Mouse (Mus musculus) bone marrow macrophage, adult 2 months (primary cell): ENCODE data around the gene Wrap73. TPM values are rescaled to one million over a fixed set of nuclear protein-coding genes. Genes with fewer than 3 reads are reported as not detected.

Experiments used
- H3K27ac ChIP-seq: 2 replicates; pipeline ENCODE4 v1.5.1; 2012; ENCODE audit warnings: low read depth, low read length; ENCODE audit not compliant: insufficient read depth
- H3K4me1 ChIP-seq: 2 replicates; pipeline ENCODE4 v1.6.1; 2012; ENCODE audit warnings: low read length; ENCODE audit not compliant: control insufficient read depth, insufficient read depth
- H3K4me3 ChIP-seq: 2 replicates; pipeline ENCODE4 v1.5.1; 2012; ENCODE audit warnings: mild to moderate bottlenecking, low read length, moderate library complexity; ENCODE audit not compliant: insufficient read depth
- CTCF ChIP-seq: IDR thresholded peaks from 2 replicates; pipeline ENCODE4 v1.5.1; 2012; ENCODE audit warnings: low read depth, mild to moderate bottlenecking, low read length, moderate library complexity
- POLR2A ChIP-seq: IDR thresholded peaks from 2 replicates; pipeline ENCODE4 v1.6.1; 2012; ENCODE audit warnings: mild to moderate bottlenecking, low read depth, low read length, borderline replicate concordance
- polyA plus RNA-seq: library from polyadenylated mRNA; stranded (reverse); fragments of >200 nt; gene quantifications from 2 replicates; pipeline ENCODE4 v1.2.4, GENCODE M21; 2012; ENCODE audit not compliant: missing spikeins, insufficient read depth, insufficient read length

Gene Wrap73
- polyA plus RNA-seq, 1 experiment, result 10.0 TPM

GRCm38 (mm10) chr4:154134803-154135202 is 7.4 kb upstream of the Wrap73 start:
- Histone ChIP-seq H3K4me3 (no peak overlapping the region), H3K4me1 (no peaks in the 10 kb centered on the region), H3K27ac (no peak overlapping the region)
- TF ChIP-seq POLR2A, result no peak
- no peak for TF ChIP-seq CTCF

GRCm38 (mm10) chr4:154137139-154137538 is 5.0 kb upstream of the Wrap73 start:
- TF ChIP-seq POLR2A (no peak), CTCF (no peak)
- Histone ChIP-seq H3K4me1 (no peaks in the 10 kb centered on the region), H3K4me3 (no peak overlapping the region), H3K27ac (no peak overlapping the region)

GRCm38 (mm10) chr4:154139671-154140181 is 2.4 kb upstream of the Wrap73 start:
- no peak overlapping the region for H3K27ac ChIP-seq
- no peak for TF ChIP-seq CTCF
- TF ChIP-seq POLR2A, result no peak
- H3K4me1 ChIP-seq, result 0 out of 2 replicates have a peak, but pooled peaks cover 4% of the 10 kb centered on the region
- H3K4me3 ChIP-seq, result peak overlapping the region; percentile 81

- peak within 1 kb of the TSS; percentile 81 for H3K4me3 ChIP-seq
- H3K27ac ChIP-seq, result no peak within 1 kb of the TSS
- TF ChIP-seq CTCF (no peak), POLR2A (no peak)
- H3K4me1 ChIP-seq, result 0 out of 2 replicates have a peak, but pooled peaks cover 4% of the 10 kb centered on the region
These were observed 2.2 kb upstream of the Wrap73 start, which contains the start of gene Trp73 for GRCm38 (mm10) chr4:154140182-154140212. Trp73 (minus strand) TSS chr4:154140208.

GRCm38 (mm10) chr4:154140213-154141008 is 1.8 kb upstream of the Wrap73 start:
- no peak for TF ChIP-seq POLR2A
- no peak for TF ChIP-seq CTCF
- Histone ChIP-seq H3K4me1 (0 out of 2 replicates have a peak, but pooled peaks cover 4% of the 10 kb centered on the region), H3K4me3 (peak overlapping the region; percentile 81)

GRCm38 (mm10) chr4:154141009-154141867 is 934 bp upstream of the Wrap73 start:
- TF ChIP-seq CTCF (no peak), POLR2A (no peak)
- Histone ChIP-seq H3K4me3 (peak overlapping the region; percentile 81), H3K4me1 (0 out of 2 replicates have a peak, but pooled peaks cover 4% of the 10 kb centered on the region), H3K27ac (no peak overlapping the region)

More at GRCm38 (mm10) chr4:154140213-154141008, 1.8 kb upstream of the Wrap73 start:
- no peak overlapping the region for H3K27ac ChIP-seq

- Histone ChIP-seq H3K4me3 (no peak overlapping the region), H3K27ac (no peak overlapping the region), H3K4me1 (0 out of 2 replicates have a peak, but pooled peaks cover 4% of the 10 kb centered on the region)
- TF ChIP-seq CTCF, result no peak
- no peak for TF ChIP-seq POLR2A
These were observed 2.5 kb downstream of the Wrap73 start for GRCm38 (mm10) chr4:154144712-154145111.

GRCm38 (mm10) chr4:154146342-154146741 is 4.2 kb downstream of the Wrap73 start:
- TF ChIP-seq POLR2A (no peak), CTCF (no peak)
- Histone ChIP-seq H3K27ac (no peak overlapping the region), H3K4me3 (no peak overlapping the region), H3K4me1 (0 out of 2 replicates have a peak, but pooled peaks cover 4% of the 10 kb centered on the region)

GRCm38 (mm10) chr4:154154104-154154503 is 11.9 kb downstream of the Wrap73 start:
- no peaks in the 10 kb centered on the region for H3K4me1 ChIP-seq
- TF ChIP-seq CTCF (no peak), POLR2A (no peak)
- H3K27ac ChIP-seq, result no peak overlapping the region
- no peak overlapping the region for H3K4me3 ChIP-seq

- Histone ChIP-seq H3K27ac (no peak overlapping the region), H3K4me1 (peaks cover 3% of the 10 kb centered on the region; the same call in 1 of the 2 replicates), H3K4me3 (no peak overlapping the region)
- TF ChIP-seq POLR2A, result no peak
- no peak for TF ChIP-seq CTCF
These were observed 13.9 kb downstream of the Wrap73 start for GRCm38 (mm10) chr4:154156050-154156449.
